Mouse (Mus musculus) MEL (cell line): ENCODE measurements around the gene Med14. TPM values are rescaled to one million over a fixed set of nuclear protein-coding genes. Genes with fewer than 3 reads are reported as not detected.

Experiments used
- DNase-seq: peaks from one replicate; pipeline ENCODE4 v3.0.0; 2011; ENCODE audit warnings: low read depth, low spot score
- H3K27ac ChIP-seq: 2 replicates; pipeline ENCODE4 v1.5.1; 2012; ENCODE audit warnings: low read depth, mild to moderate bottlenecking, control low read depth, low read length, moderate library complexity; ENCODE audit not compliant: control insufficient read depth
- H3K27me3 ChIP-seq, 2 experiments: fragments of 150-350 bp in 1 of 2; sonication (generic) in 1 of 2; 2 replicates each; pipeline ENCODE4 v1.6.1; 2012; ENCODE audit warnings: low read length in 2 of 2, mild to moderate bottlenecking in 2 of 2, improper control_type of control experiment in 1 of 2, moderate library complexity in 1 of 2; ENCODE audit not compliant: insufficient read depth in 2 of 2, control insufficient read depth in 1 of 2
- H3K36me3 ChIP-seq, 2 experiments: 2 replicates each; pipeline ENCODE4 v1.6.1; 2012 to 2014; ENCODE audit warnings: low read length in 2 of 2, improper control_type of control experiment in 1 of 2, inconsistent platforms in 1 of 2, mild to moderate bottlenecking in 1 of 2; ENCODE audit not compliant: insufficient read depth in 2 of 2, control insufficient read depth in 1 of 2
- H3K4me1 ChIP-seq, 2 experiments: fragments of 150-350 bp in 1 of 2; sonication (generic) in 1 of 2; 2 replicates each; pipeline ENCODE4 v1.6.1; 2012; ENCODE audit warnings: low read length in 2 of 2, improper control_type of control experiment in 1 of 2, mild to moderate bottlenecking in 1 of 2; ENCODE audit not compliant: insufficient read depth in 2 of 2, control insufficient read depth in 1 of 2
- H3K4me3 ChIP-seq, 2 experiments: fragments of 150-350 bp in 1 of 2; sonication (generic) in 1 of 2; 2 replicates each; pipeline ENCODE4 v1.5.1; 2012; ENCODE audit warnings: low read depth in 2 of 2, low read length in 2 of 2, mild to moderate bottlenecking in 2 of 2, moderate library complexity in 2 of 2, control low read depth in 1 of 2, improper control_type of control experiment in 1 of 2; ENCODE audit not compliant: control insufficient read depth in 1 of 2, insufficient read depth in 1 of 2
- H3K79me2 ChIP-seq: 2 replicates; pipeline ENCODE4 v1.6.1; 2012; ENCODE audit warnings: mild to moderate bottlenecking, low read length, moderate library complexity; ENCODE audit not compliant: control insufficient read depth, poor library complexity, insufficient read depth
- H3K9ac ChIP-seq: 2 replicates; pipeline ENCODE4 v1.6.1; 2012; ENCODE audit warnings: low read depth, mild to moderate bottlenecking, control low read depth, low read length, moderate library complexity; ENCODE audit not compliant: control insufficient read depth, poor library complexity, severe bottlenecking
- H3K9me3 ChIP-seq: fragments of 150-350 bp; sonication (generic); replicated peaks from 2 replicates; pipeline ENCODE4 v1.6.1; 2012; ENCODE audit warnings: mild to moderate bottlenecking, low read length, improper control_type of control experiment, moderate library complexity; ENCODE audit not compliant: insufficient read depth
- BHLHE40 ChIP-seq: IDR thresholded peaks from 2 replicates; pipeline ENCODE4 v1.6.1; 2012; ENCODE audit warnings: low read depth, mild to moderate bottlenecking, inconsistent platforms, low read length, improper control_type of control experiment, borderline replicate concordance
- CTCF ChIP-seq, 3 experiments: IDR thresholded peaks in 2 of 3; conservative IDR thresholded peaks in 1 of 3; 2 replicates each; pipeline ENCODE4 v1.5.1; 2011 to 2012; ENCODE audit warnings: low read length in 3 of 3, low read depth in 2 of 3, mild to moderate bottlenecking in 2 of 3, improper control_type of control experiment in 1 of 3, inconsistent platforms in 1 of 3, mixed read lengths in 1 of 3, moderate library complexity in 1 of 3; ENCODE audit not compliant: control insufficient read depth in 1 of 3, insufficient read depth in 1 of 3, poor library complexity in 1 of 3, severe bottlenecking in 1 of 3
- EP300 ChIP-seq, 2 experiments: IDR thresholded peaks; 2 replicates each; pipeline ENCODE4 v1.6.1; 2011; ENCODE audit warnings: improper control_type of control experiment in 2 of 2, low read length in 2 of 2, low read depth in 1 of 2, mild to moderate bottlenecking in 1 of 2
- GABPA ChIP-seq: IDR thresholded peaks from 2 replicates; pipeline ENCODE4 v1.6.1; 2012; ENCODE audit warnings: low read depth, mild to moderate bottlenecking, inconsistent platforms, low read length, improper control_type of control experiment, moderate library complexity
- HCFC1 ChIP-seq: IDR thresholded peaks from 2 replicates; pipeline ENCODE4 v1.6.1; 2012; ENCODE audit warnings: low read depth, mild to moderate bottlenecking, inconsistent platforms, low read length, improper control_type of control experiment, moderate library complexity
- JUND ChIP-seq: IDR thresholded peaks from 2 replicates; pipeline ENCODE4 v1.6.1; 2011; ENCODE audit warnings: low read depth, mild to moderate bottlenecking, improper control_type of control experiment, low read length
- MAZ ChIP-seq: IDR thresholded peaks from 2 replicates; pipeline ENCODE4 v1.6.1; 2012; ENCODE audit warnings: low read depth, mild to moderate bottlenecking, inconsistent platforms, low read length, improper control_type of control experiment
- MEF2A ChIP-seq: IDR thresholded peaks from 2 replicates; pipeline ENCODE4 v1.6.1; 2014; ENCODE audit warnings: low read depth, mild to moderate bottlenecking, inconsistent platforms, low read length, improper control_type of control experiment; ENCODE audit not compliant: poor library complexity, insufficient replicate concordance, severe bottlenecking; ENCODE audit errors: extremely low read depth
- RAD21 ChIP-seq: IDR thresholded peaks from 2 replicates; pipeline ENCODE4 v1.6.1; 2011; ENCODE audit warnings: mild to moderate bottlenecking, low read depth, low read length, improper control_type of control experiment
- SMC3 ChIP-seq: IDR thresholded peaks from 2 replicates; pipeline ENCODE4 v1.6.1; 2011; ENCODE audit warnings: low read depth, low read length, improper control_type of control experiment
- TBP ChIP-seq: IDR thresholded peaks from 2 replicates; pipeline ENCODE4 v1.8.0; 2011; ENCODE audit warnings: low read depth, low read length, improper control_type of control experiment
- ZC3H11A ChIP-seq: IDR thresholded peaks from 2 replicates; pipeline ENCODE4 v1.6.1; 2012; ENCODE audit warnings: low read depth, mild to moderate bottlenecking, inconsistent platforms, low read length, improper control_type of control experiment
- polyA plus RNA-seq, 2 experiments: library from polyadenylated mRNA; stranded (reverse) in 1 of 2; unstranded in 1 of 2; fragments of >175 nt in 1 of 2; fragments of >200 nt in 1 of 2; gene quantifications; 2 replicates each; pipeline versions ENCODE4 v1.2.1 to v1.2.4; 2012; ENCODE audit warnings: low replicate concordance in 2 of 2, low read depth in 1 of 2; ENCODE audit not compliant: insufficient read length in 2 of 2, insufficient read depth in 1 of 2, missing spikeins in 1 of 2
- total RNA-seq: library from RNA; depleted of rRNA; stranded (reverse); fragments of 300-350 nt; gene quantifications from 2 replicates; pipeline ENCODE4 v1.2.3, GENCODE M21; 2012; rRNA removed

Gene Med14
- total and polyA plus RNA-seq, 3 experiments = 34.6 to 77.9 (median 53.3) TPM

GRCm38 (mm10) chrX:12645531-12646304, 116.2 kb downstream of the Med14 start:
- no peaks in the 10 kb centered on the region for H3K27me3 ChIP-seq
- no peaks in the 10 kb centered on the region; a peak in 1 of 4 replicates for H3K36me3 ChIP-seq
- no peaks in the 10 kb centered on the region for H3K4me1 ChIP-seq
- no peak overlapping the region for H3K9ac ChIP-seq
- DNase-seq = no peak
- no peak overlapping the region for H3K27ac ChIP-seq
- no peaks in the 10 kb centered on the region for H3K9me3 ChIP-seq
- TF ChIP-seq MAZ (no peak), TBP (no peak), EP300 (IDR thresholded peaks at IDR 0.05; ENCODE audit: low read depth in 1 of 2, low read length in 2 of 2) (no peak), SMC3 (0 out of 2 replicates have a peak, but pooled peaks have one; percentile 18), CTCF (IDR thresholded peaks at IDR 0.05 in 2 of 3, conservative IDR thresholded peaks at IDR 0.05 in 1 of 3; ENCODE audit: control insufficient read depth in 1 of 3, insufficient read depth in 1 of 3, low read depth in 2 of 3, low read length in 3 of 3, poor library complexity in 1 of 3, severe bottlenecking in 1 of 3) (peak in 1 of 3 experiments; percentile 6; a peak in 1 of 6 replicates), JUND (no peak)
- H3K4me3 ChIP-seq = no peak overlapping the region
- no peaks in the 10 kb centered on the region for H3K79me2 ChIP-seq

- Histone ChIP-seq H3K9me3 (no peaks in the 10 kb centered on the region), H3K9ac (no peak overlapping the region)
Measured at GRCm38 (mm10) chrX:12644976-12645375, 116.9 kb downstream of the Med14 start.

More at GRCm38 (mm10) chrX:12644976-12645375, 116.9 kb downstream of the Med14 start:
- no peak for TF ChIP-seq ZC3H11A
- no peak for TF ChIP-seq HCFC1
- TF ChIP-seq RAD21 = no peak
- TF ChIP-seq BHLHE40 = no peak
- TF ChIP-seq MEF2A = no peak
- no peak for TF ChIP-seq GABPA
- TF ChIP-seq, all 39 proteins: peak for 0
- Histone ChIP-seq H3K36me3 (no peaks in the 10 kb centered on the region), H3K27ac (no peak overlapping the region), H3K4me3 (no peak overlapping the region), H3K4me1 (no peaks in the 10 kb centered on the region), H3K79me2 (no peaks in the 10 kb centered on the region), H3K27me3 (no peaks in the 10 kb centered on the region)
- DNase-seq = no peak

Other genes starting within 250 kb of the Med14 start
- gene Atp6ap2, start 174.3 kb downstream of the Med14 start, total RNA-seq = 54.9 and 56.4 TPM in 2 replicates
- gene Atp6ap2, start 174.3 kb downstream of the Med14 start, polyA plus RNA-seq = 100 to 1,000 TPM in 1 of 2 experiments, 10 to 100 TPM in 1; 47.6 to 323 TPM
- 31.4 and 32.7 TPM in 2 replicates for gene 1810030O07Rik, start 88.4 kb downstream of the Med14 start, total RNA-seq
- 100 to 1,000 TPM in 1 of 2 experiments, 10 to 100 TPM in 1; 32.3 to 216 TPM for gene 1810030O07Rik, start 88.4 kb downstream of the Med14 start, polyA plus RNA-seq